Mouse (Mus musculus) brain, embryonic 18.5 days (tissue): Measurements from ENCODE around the gene Dnah9.
A peak's percentile ranks its signal among the peaks of the same experiment; 100 is the strongest.

Experiments
- DNase-seq: peaks from one replicate; pipeline ENCODE4 v3.0.0-alpha.2; 2012; ENCODE audit warnings: low read depth, low spot score

Gene Dnah9

GRCm38 (mm10) chr11:65927962-65928361 is 240.4 kb downstream of the Dnah9 start:
- DNase-seq: no peak

- no peak for DNase-seq
Observed at GRCm38 (mm10) chr11:65918480-65919236, 249.7 kb downstream of the Dnah9 start.

GRCm38 (mm10) chr11:65909195-65909594 is 259.2 kb downstream of the Dnah9 start:
- no peak for DNase-seq

GRCm38 (mm10) chr11:65905487-65905886 is 262.9 kb downstream of the Dnah9 start:
- peak; percentile 72 for DNase-seq

- no peak for DNase-seq
Observed at GRCm38 (mm10) chr11:65903944-65904343, 264.4 kb downstream of the Dnah9 start.

- DNase-seq: no peak
Observed at GRCm38 (mm10) chr11:65881465-65881864, 286.9 kb downstream of the Dnah9 start.

- no peak for DNase-seq
Observed at GRCm38 (mm10) chr11:65877146-65877775, 291.1 kb downstream of the Dnah9 start.

- DNase-seq: no peak
Observed at GRCm38 (mm10) chr11:65861476-65861875, 306.9 kb downstream of the Dnah9 start.

GRCm38 (mm10) chr11:65852066-65852465 is 316.3 kb downstream of the Dnah9 start:
- no peak for DNase-seq

- DNase-seq: no peak
Observed at GRCm38 (mm10) chr11:65846446-65846845, 321.9 kb downstream of the Dnah9 start.

GRCm38 (mm10) chr11:65838999-65839398 is 329.4 kb downstream of the Dnah9 start:
- no peak for DNase-seq

GRCm38 (mm10) chr11:65824556-65824955 is 343.8 kb downstream of the Dnah9 start:
- DNase-seq: no peak

- DNase-seq: peak; percentile 72
Observed at GRCm38 (mm10) chr11:65820877-65821276, 347.5 kb downstream of the Dnah9 start.

- no peak for DNase-seq
Observed at GRCm38 (mm10) chr11:65820280-65820679, 348.1 kb downstream of the Dnah9 start.

GRCm38 (mm10) chr11:65818193-65818592 is 350.2 kb downstream of the Dnah9 start:
- DNase-seq: no peak

GRCm38 (mm10) chr11:65816237-65816636 is 352.1 kb downstream of the Dnah9 start:
- DNase-seq: no peak

GRCm38 (mm10) chr11:65814381-65814780 is 354.0 kb downstream of the Dnah9 start:
- DNase-seq: no peak

GRCm38 (mm10) chr11:65812088-65812487 is 356.3 kb downstream of the Dnah9 start:
- no peak for DNase-seq

GRCm38 (mm10) chr11:65807601-65808000 is 360.8 kb downstream of the Dnah9 start:
- DNase-seq: no peak

- peak; percentile 82 for DNase-seq
Observed at GRCm38 (mm10) chr11:65806909-65807504, 361.3 kb downstream of the Dnah9 start, which contains the start of gene Zkscan6. Gene Zkscan6, plus strand, starts transcription at chr11:65807175.

GRCm38 (mm10) chr11:65806321-65806904 is 361.9 kb downstream of the Dnah9 start:
- DNase-seq: no peak

GRCm38 (mm10) chr11:65801899-65802298 is 366.5 kb downstream of the Dnah9 start:
- DNase-seq: no peak
